Mouse (Mus musculus): Measurements from ENCODE around the gene Rbbp8nl.

DNA sequence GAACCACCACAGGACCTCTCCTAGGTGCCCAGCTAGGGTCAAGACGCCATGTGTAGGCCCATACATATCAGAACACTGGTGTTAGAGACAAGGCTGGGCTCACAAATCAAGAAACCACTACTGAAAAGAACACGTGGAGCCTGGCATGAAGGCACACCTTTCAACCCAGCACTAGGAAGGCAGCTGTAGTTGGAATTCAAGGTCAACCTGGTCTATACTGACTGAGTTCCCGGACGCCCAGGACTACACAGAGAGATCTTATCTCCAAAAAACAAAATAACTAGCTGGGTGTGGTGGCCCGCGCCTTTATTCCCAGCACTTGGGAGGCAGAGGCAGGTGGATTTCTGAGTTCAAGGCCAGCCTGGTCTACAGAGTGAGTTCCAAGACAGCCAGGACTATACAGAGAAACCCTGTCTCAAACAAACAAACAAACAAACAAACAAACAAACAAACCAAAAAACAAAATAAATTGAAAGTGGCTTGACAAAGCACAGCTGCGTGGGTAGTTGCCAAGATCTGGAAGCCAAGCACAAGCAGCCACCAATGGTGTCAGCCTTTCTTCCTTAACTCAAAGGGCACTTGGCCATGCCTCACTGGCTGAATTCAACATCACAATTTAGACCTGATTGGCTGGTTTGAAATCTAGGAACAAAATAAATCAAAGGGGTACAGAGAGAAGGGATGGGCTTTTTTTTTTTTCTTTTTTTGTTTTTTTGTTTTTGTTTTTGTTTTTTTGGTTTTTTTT lies 51.9 kb downstream of the Rbbp8nl start:
- TF ChIP-seq POLR2A (IDR thresholded peaks at IDR 0.05; ENCODE audit: borderline replicate concordance, insufficient read depth, low read length) (no peak), CTCF (IDR thresholded peaks at IDR 0.05; ENCODE audit: borderline replicate concordance, insufficient read depth, low read depth, low read length) (no peak)
